Mouse (Mus musculus): Measurements from ENCODE around the gene Atp13a3.

Atp13a3 gene

DNA sequence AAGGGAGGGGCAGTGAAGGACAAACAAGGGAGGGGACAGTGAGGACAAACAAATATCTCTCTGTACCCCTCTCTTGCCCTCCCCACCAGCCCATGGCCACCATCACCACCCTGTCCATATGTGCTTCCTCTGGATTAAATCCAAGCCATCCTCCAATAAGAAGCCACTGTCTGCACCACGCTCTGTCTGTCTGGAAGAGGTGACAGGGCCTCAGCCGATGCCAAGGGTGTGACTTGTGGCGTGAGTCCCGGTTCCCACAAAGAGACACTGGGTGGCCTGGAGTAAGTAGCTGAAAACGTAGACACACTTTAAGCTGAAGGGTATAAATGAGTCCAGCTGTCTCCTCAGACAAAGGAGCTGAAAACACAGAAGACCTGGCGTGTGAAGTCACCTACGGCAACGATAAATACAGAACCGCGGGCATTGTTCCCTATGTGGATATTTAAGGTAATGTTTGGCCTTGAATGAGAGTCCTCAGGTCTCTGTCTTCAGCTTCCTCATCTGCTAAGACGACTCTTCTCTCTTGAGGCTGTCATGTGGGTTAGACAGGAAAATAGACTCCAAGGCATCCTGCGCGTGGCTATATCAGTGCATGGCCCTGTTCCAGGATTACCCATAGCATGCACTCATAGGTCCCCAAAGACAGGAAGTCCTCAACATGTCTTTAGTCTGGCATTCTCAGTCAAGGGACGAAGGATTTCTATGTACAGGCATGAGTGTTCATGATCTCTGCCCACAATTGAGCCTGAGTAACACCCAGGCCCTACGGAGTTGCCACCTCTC, 130.0 kb downstream of the Atp13a3 start:
- DNase-seq (ENCODE audit: low spot score) = no peak

DNA sequence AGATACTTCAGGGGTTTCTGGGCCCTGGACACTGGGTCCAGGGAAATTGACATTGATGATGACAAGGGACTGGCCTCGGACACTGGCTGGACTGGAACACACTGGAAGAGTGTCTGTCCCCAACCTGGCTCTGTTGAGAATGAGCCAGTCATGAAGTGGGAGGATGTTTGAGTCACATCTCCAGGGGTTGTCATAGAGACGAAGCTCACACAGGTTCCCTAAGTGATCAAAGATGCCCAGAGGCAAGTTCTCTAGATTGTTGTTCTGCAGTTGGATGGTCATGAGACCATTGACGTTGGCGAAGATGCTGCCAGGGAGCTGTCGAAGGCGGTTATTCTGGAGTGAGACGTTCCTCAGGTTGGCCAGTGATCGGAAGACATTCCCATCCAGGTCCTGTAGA, 132.7 kb downstream of the Atp13a3 start:
- no peak for DNase-seq (ENCODE audit: low spot score)

DNA sequence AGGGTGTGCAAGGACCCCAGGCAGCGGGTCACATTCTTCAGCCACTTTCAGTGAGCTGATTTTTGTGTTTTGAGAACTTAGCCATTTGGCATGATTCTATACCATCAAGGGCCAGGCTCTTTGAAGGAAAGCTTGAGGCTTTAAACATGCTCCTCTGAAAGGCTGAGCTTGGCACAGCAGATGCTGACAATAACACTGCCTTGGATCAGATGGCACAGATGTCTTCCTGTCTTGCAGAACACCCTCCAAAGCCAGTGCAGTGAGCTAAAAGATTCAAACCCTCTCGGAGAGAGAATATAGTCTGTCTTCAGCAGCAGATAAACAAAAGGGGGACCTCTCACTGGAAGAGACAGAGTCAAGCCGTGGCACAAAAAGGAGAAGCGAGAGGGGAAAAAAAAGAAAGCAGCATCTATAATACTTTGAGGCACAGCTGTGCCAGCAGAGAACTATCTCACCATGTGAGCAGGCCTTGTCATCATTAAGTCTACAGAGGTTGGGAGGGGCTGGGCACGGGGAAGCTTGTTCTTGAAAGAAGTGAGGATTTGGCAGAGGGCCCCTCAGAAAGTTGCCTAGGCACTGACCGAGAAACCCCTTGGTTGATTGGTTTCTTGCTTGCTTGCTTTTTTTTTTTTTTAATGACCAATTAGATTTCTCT, 133.7 kb downstream of the Atp13a3 start:
- no peak for DNase-seq (ENCODE audit: low spot score)

DNA sequence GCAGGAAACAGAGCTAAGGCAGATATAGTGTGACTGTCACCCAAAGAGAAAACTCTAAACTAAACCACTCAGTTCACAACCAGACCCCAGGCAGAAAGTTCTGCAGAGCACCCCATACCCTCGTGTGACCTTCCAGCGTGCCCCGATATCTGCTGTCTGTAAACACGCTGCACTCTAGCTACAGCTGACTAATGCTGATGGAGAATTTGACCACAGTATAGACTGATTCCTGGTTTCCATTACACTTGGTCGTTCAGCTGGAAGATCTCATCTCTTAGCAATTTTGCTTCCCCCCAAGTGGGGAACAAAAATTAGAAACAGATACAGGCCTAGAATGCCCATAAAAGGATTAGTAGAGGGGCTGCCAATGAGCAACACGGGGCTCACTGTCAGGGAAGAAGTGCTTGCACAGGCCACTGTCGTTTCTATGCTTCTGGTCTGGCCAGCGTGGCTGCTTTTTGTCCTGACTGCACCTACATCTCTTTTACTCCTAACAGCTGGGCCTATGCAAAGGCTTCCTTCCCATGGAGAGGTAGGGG, 134.5 kb downstream of the Atp13a3 start:
- DNase-seq (ENCODE audit: low spot score) = no peak

DNA sequence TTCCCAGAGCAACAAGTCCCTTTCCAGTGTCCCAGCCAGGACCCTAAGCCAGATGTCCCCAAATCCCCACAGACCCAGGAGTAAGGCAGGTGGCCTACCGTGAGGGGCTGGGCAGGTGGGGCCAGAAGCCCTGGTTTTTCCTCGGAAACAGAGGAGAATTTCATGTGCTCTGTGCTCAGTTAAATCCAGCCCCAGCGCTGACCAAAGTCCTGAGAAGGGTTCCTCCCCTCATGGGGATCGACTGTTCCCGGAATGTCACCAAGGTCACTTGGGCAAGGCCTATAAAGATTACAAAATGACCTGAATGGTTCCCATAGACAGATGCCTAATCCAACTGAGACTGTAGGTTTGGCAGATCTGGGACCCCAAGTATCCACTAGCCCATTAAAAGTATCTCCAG, 138.4 kb downstream of the Atp13a3 start, which contains the start of gene Cpn2:
Gene Cpn2, minus strand, starts transcription at position 141 of the 400 bp plus-strand sequence.
- DNase-seq (ENCODE audit: low spot score) = no peak

DNA sequence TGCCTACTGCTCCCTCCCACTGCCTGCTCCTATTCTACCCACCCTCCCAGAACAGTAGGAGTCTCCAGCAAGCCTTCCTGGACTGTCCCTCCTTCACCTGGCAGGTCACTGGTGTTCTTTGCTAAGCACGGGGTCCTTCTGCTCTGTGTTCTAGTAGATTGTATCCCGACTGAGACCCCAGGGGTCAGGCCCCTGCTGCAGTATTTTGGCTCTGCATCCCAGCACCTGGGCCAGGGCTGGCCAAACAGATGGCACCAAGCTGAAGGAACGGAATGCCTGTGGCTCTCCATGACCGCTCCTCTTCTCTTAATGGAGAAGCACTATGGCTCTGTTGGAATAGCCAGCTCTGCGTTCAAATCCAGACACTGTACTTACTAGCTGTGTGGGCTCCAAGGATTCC, 139.2 kb downstream of the Atp13a3 start:
- DNase-seq (ENCODE audit: low spot score) = no peak

DNA sequence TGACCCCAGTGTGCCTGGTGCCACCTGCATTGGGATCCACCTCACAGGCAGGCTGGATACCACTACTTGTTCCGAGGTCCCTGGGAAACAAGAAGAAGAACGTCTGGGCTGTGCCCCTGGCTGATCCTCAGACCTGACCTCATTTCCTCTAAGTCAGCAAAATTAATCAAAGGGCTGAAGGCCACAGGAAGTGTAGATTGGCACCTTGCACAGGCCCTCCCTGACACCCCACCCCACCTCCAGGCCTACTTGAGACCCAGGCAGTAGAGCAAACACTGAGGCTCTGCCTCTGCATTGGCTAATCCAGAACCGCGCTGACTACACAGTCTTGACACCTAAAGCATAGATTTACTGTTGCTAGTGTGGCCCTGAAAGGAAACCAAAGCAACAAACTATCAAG, 140.2 kb downstream of the Atp13a3 start:
- no peak for DNase-seq (ENCODE audit: low spot score)

DNA sequence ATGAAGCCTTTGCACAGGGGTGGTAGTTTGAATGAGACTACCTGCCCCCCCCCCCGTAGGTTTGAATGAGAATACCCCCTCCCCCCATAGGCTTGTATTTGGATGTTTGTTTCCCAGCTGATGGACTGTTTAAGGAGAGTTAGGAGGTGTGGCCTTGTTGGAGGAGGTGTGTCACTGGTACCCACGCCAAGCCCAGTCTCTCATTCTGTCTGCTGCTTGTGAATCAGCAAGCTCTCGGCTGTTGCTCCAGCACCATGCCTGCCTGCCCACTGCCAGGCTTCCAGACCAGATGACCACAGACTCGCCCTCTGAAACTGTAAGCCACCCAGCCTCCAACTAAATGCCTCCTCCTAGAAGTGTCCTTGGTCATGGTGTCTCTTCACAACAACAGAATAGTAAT, 142.6 kb downstream of the Atp13a3 start:
- DNase-seq (ENCODE audit: low spot score) = no peak

DNA sequence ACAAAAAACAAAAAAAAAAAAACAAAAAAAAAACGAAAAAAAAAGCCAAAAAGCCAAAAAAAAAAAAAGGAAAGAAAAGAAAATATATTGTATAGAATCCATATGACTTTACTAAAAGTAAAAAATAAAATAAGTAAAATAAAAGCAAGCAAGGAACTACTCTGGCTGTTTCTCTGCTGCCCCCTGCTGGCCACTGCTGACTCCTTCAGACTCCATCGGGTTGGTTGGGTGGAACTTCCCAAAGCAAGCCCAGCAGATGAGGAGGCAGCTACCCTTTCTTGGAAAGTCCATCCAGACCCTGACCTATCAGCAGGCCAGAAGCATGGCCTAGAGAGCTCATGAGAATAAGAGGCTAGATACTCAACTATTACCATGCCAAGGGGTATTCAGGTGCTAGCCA, 143.1 kb downstream of the Atp13a3 start:
- DNase-seq (ENCODE audit: low spot score) = no peak
